8 mouse cellular contexts compared by ENCODE assay signal in the genomic region with DNA sequence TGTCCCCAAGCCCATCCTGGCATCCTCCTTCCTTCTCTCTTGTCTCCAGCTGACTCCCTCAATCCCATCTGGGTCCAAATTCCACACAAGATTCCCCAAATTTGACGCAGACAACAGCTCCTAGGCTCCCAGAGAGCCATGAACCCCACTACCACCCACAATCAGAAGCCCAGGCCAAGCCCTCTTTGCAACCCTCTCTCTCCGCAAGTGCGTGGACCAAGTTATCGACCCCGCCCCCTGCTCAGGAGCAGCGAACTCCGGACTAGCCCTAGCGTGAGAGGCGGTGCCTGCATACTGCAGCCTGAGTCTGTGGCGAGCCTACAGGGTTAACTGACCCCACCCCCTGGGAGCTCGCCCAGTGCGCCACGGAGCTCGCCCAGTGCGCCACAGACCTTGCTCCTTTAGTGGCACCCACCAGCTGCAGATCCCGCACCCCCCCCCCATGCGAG. TPM values are rescaled to one million over a fixed set of nuclear protein-coding genes. Genes with fewer than 3 reads are reported as not detected.
A peak's percentile ranks its signal among the peaks of the same experiment; 100 is the strongest.
DNase-seq lines count a peak whose midpoint lies in the region; ATAC-seq and TF ChIP-seq lines count a peak whose summit lies in the region.

No protein-coding gene starts in this region.

- no peaks in the 10 kb centered on the region for H3K4me1 ChIP-seq in lung, postnatal 0 days (ENCODE audit: insufficient read depth, low read depth, low read length)
- no peaks in the 10 kb centered on the region for H3K4me1 ChIP-seq in lung, adult 2 months (ENCODE audit: control insufficient read depth, insufficient read depth, low read length)
- H3K4me1 ChIP-seq in neural tube, embryonic 13.5 days (replicated peaks), result peaks cover 40% of the 10 kb centered on the region

- TF ChIP-seq CTCF in lung, postnatal 0 days (IDR thresholded peaks at IDR 0.05), result no peak
- no peak for TF ChIP-seq CTCF in lung, adult 2 months (IDR thresholded peaks at IDR 0.05; ENCODE audit: insufficient read depth, low read length)

- under 1% methylated on average over 17 of the region's 17 CpGs for WGBS in lung, postnatal 0 days
- 3% methylated on average over 17 of the region's 17 CpGs for WGBS in lung, adult 2 months
- under 1% methylated on average over 17 of the region's 17 CpGs for WGBS in neural tube, embryonic 13.5 days

- no peak overlapping the region for H3K4me3 ChIP-seq in lung, postnatal 0 days (ENCODE audit: low read depth, low read length)
- no peak overlapping the region for H3K4me3 ChIP-seq in lung, adult 2 months (replicated peaks; ENCODE audit: extremely low read depth, low read depth, low read length)
- H3K4me3 ChIP-seq in neural tube, embryonic 13.5 days, result peak overlapping the region; percentile 55

- no peaks in the 10 kb centered on the region for H3K9me3 ChIP-seq in lung, postnatal 0 days (ENCODE audit: low read length)
- no peaks in the 10 kb centered on the region for H3K9me3 ChIP-seq in neural tube, embryonic 13.5 days

- H3K36me3 ChIP-seq in lung, postnatal 0 days (ENCODE audit: insufficient read depth, low read length), result no peaks in the 10 kb centered on the region
- H3K36me3 ChIP-seq in neural tube, embryonic 13.5 days, result no peaks in the 10 kb centered on the region

- peaks cover 50% of the 10 kb centered on the region for H3K27me3 ChIP-seq in lung, postnatal 0 days (replicated peaks; ENCODE audit: insufficient read depth, low read length)
- peaks cover 66% of the 10 kb centered on the region for H3K27me3 ChIP-seq in neural tube, embryonic 13.5 days

- peak overlapping the region; percentile 40; the same call in 1 of the 2 replicates for H3K4me2 ChIP-seq in lung, postnatal 0 days (replicated peaks; ENCODE audit: low read depth, low read length)
- peak overlapping the region; percentile 85 for H3K4me2 ChIP-seq in neural tube, embryonic 13.5 days

- no peak for TF ChIP-seq EP300 in lung, postnatal 0 days (IDR thresholded peaks at IDR 0.05)

- no peak overlapping the region for H3K27ac ChIP-seq in lung, postnatal 0 days (ENCODE audit: low read length)
- H3K27ac ChIP-seq in neural tube, embryonic 13.5 days (replicated peaks), result no peak overlapping the region

- DNase-seq in adrenal gland, adult 2 months, result peak; percentile 8
- no peak for DNase-seq in adrenal gland, adult 8-10 months
- DNase-seq in lung, postnatal 0 days (ENCODE audit: low spot score), result no peak
- no peak for DNase-seq in lung, adult 2 months
- peak; percentile 16 for DNase-seq in kidney, postnatal 10 days
- no peak for DNase-seq in thymus, adult 18-20 months
- no peak for DNase-seq in urinary bladder, postnatal 25 days (ENCODE audit: low spot score)

- H3K9ac ChIP-seq in lung, postnatal 0 days (replicated peaks; ENCODE audit: low read depth), result no peak overlapping the region
- H3K9ac ChIP-seq in neural tube, embryonic 13.5 days, result peak overlapping the region; percentile 63

- no peak for TF ChIP-seq POLR2A in lung, adult 2 months (IDR thresholded peaks at IDR 0.05; ENCODE audit: borderline replicate concordance, extremely low read depth, low read depth, low read length)

- ATAC-seq in lung, postnatal 0 days, result 0 out of 2 replicates have a peak, but pooled peaks have one; percentile 17
- peak; percentile 7; the same call in 1 of the 2 replicates for ATAC-seq in neural tube, embryonic 13.5 days (ENCODE audit: low read depth)

RNA-seq across cellular contexts. Expression of a gene that starts 2.6 kb away (rescaled TPM):
- 1 to 10 TPM in 1 of 2 experiments, under 1 TPM in 1; 0.55 to 1.2 TPM for total RNA-seq in adrenal gland, adult 2 months (2021)
- polyA plus RNA-seq in adrenal gland, adult 2 months (2012; rRNA removed), result 0.06 and 0.56 TPM in 2 replicates
- total RNA-seq in adrenal gland, adult 8-10 months (2022), result 1 to 10 TPM; 1.4 to 3.8 (median 2.4) TPM
- polyA plus RNA-seq in lung, postnatal 0 days (2015; fragmentation: Nextera tagmentation; extraction: Ambion mirVana), result 0.06 and 0.19 TPM in 2 replicates
- polyA plus RNA-seq in lung, adult 2 months (2012; rRNA removed), result 0.02 and 0.24 TPM in 2 replicates
- 5.0 and 5.2 TPM in 2 replicates for polyA plus RNA-seq in neural tube, embryonic 13.5 days (2015; fragmentation: Nextera tagmentation; extraction: Ambion mirVana)

Comparison
In these comparisons a context has a peak if more than half of its experiments do, and no peak if none do; other contexts are left out.
1. DNase-seq: peak in adrenal gland, adult 2 months (single experiment) and kidney, postnatal 10 days (single experiment); none in adrenal gland, adult 8-10 months (single experiment), lung, postnatal 0 days (single experiment), lung, adult 2 months (single experiment), thymus, adult 18-20 months (0 of 2) and urinary bladder, postnatal 25 days (single experiment).